Comparison of ENCODE assay signal across 36 mouse cellular contexts in genomic region chr1:169900771-169901336, GRCm38 (mm10). TPM values are rescaled to one million over a fixed set of nuclear protein-coding genes. Genes with fewer than 3 reads are reported as not detected.
DNase-seq lines count a peak whose midpoint lies in the region; ATAC-seq lines count a peak whose summit lies in the region.
"Had no signal": no experiment of that assay in that cellular context is flagged by ENCODE, and none has a peak within 500 bp of the region (broad histone marks: within the 10 kb centered on the region; RNA-seq: fewer than 3 reads in every experiment).

No protein-coding gene starts in this region.

- H3K27me3 ChIP-seq in heart, embryonic 16.5 days (ENCODE audit: control insufficient read depth, insufficient read depth, low read length) = no peaks in the 10 kb centered on the region
- H3K27me3 ChIP-seq: hindbrain, embryonic 15.5 days; kidney, embryonic 15.5 days; limb, embryonic 15.5 days; liver, embryonic 13.5 days; megakaryocyte, embryonic 14.5 days; midbrain, embryonic 13.5 days; neural tube, embryonic 13.5 days had no signal

- ATAC-seq in heart, embryonic 16.5 days (replicated peaks; ENCODE audit: extremely low read depth, insufficient read depth, low FRiP score) = no peak; the same call in 1 of the 2 replicates
- ATAC-seq: forebrain, embryonic 16.5 days; inflammation-experienced regulatory T-cells, adult 6 months; lung, postnatal 0 days; midbrain, embryonic 13.5 days; Patski had no signal

- H3K9me3 ChIP-seq in heart, embryonic 16.5 days (replicated peaks; ENCODE audit: control insufficient read depth, low read length) = no peaks in the 10 kb centered on the region
- H3K9me3 ChIP-seq: G1E; hindbrain, embryonic 10.5 days; hindbrain, embryonic 15.5 days; kidney, embryonic 15.5 days; limb, embryonic 10.5 days; limb, embryonic 15.5 days; liver, embryonic 13.5 days; midbrain, embryonic 13.5 days; neural tube, embryonic 13.5 days had no signal

- intact Hi-C loops in gastrocnemius, postnatal 36 days (cut with DNase I) = no loop called here
- intact Hi-C loops in heart, postnatal 36 days (cut with DNase I) = no loop called here

- H3K9ac ChIP-seq in heart, embryonic 16.5 days (ENCODE audit: low read length) = no peak overlapping the region
- H3K9ac ChIP-seq: hindbrain, embryonic 15.5 days; kidney, embryonic 15.5 days; limb, embryonic 15.5 days; liver, embryonic 13.5 days; midbrain, embryonic 13.5 days; neural tube, embryonic 13.5 days had no signal

- H3K27ac ChIP-seq in heart, embryonic 16.5 days (ENCODE audit: low read length) = peak overlapping the region; percentile 71
- H3K27ac ChIP-seq: hindbrain, embryonic 10.5 days; hindbrain, embryonic 15.5 days; kidney, embryonic 15.5 days; layer of hippocampus, adult 2 months; limb, embryonic 10.5 days; limb, embryonic 15.5 days; liver, embryonic 13.5 days; midbrain, embryonic 13.5 days; neural tube, embryonic 13.5 days had no signal

- H3K4me2 ChIP-seq in heart, embryonic 16.5 days (ENCODE audit: low read depth, low read length) = no peak overlapping the region
- H3K4me2 ChIP-seq: hindbrain, embryonic 15.5 days; kidney, embryonic 15.5 days; limb, embryonic 15.5 days; liver, embryonic 13.5 days; midbrain, embryonic 13.5 days; neural tube, embryonic 13.5 days had no signal

- peaks cover 13% of the 10 kb centered on the region for H3K4me1 ChIP-seq in heart, embryonic 16.5 days (ENCODE audit: control insufficient read depth, insufficient read depth, low read length)
- H3K4me1 ChIP-seq: hindbrain, embryonic 10.5 days; hindbrain, embryonic 15.5 days; kidney, embryonic 15.5 days; limb, embryonic 10.5 days; limb, embryonic 15.5 days; liver, embryonic 13.5 days; megakaryocyte, embryonic 14.5 days; midbrain, embryonic 13.5 days; neural tube, embryonic 13.5 days had no signal

- H3K4me3 ChIP-seq in heart, embryonic 16.5 days (ENCODE audit: low read length) = no peak overlapping the region
- H3K4me3 ChIP-seq: erythroblast, embryonic 14.5 days; hindbrain, embryonic 10.5 days; hindbrain, embryonic 15.5 days; kidney, embryonic 15.5 days; layer of hippocampus, adult 2 months; limb, embryonic 10.5 days; limb, embryonic 15.5 days; liver, embryonic 13.5 days; megakaryocyte, embryonic 14.5 days; midbrain, embryonic 13.5 days; neural tube, embryonic 13.5 days had no signal

- no peaks in the 10 kb centered on the region for H3K36me3 ChIP-seq in heart, embryonic 16.5 days (ENCODE audit: control insufficient read depth, insufficient read depth)
- H3K36me3 ChIP-seq: G1E; hindbrain, embryonic 10.5 days; hindbrain, embryonic 15.5 days; kidney, embryonic 15.5 days; limb, embryonic 10.5 days; limb, embryonic 15.5 days; liver, embryonic 13.5 days; midbrain, embryonic 13.5 days; neural tube, embryonic 13.5 days had no signal

- peak; percentile 54 for DNase-seq in gastrocnemius, adult 18-20 months (ENCODE audit: low spot score)
- no peak for DNase-seq in gastrocnemius, postnatal 36 days
- peak; percentile 33 to 47 for DNase-seq in heart, adult 9 months (ENCODE audit: low spot score in 2 of 2)
- no peak for DNase-seq in heart, postnatal 36 days
- peak; percentile 56 for DNase-seq in MN1 (ENCODE audit: low spot score)
- no peak for DNase-seq in cerebellum, adult 9-10 months
- DNase-seq in layer of hippocampus, postnatal 10 days (ENCODE audit: low spot score in 2 of 2) = no peak
- DNase-seq: adrenal gland, postnatal 14 days; cerebellum, adult 11-12 months; cerebellum, postnatal 10 days; gastrocnemius, postnatal 25 days; kidney, adult 11 months; kidney, postnatal 36 days; liver, embryonic 13.5 days; lung, adult 18-20 months; lung, postnatal 4 days; right cerebral cortex, postnatal 14 days had no signal

- 66% methylated on average over 3 of the region's 3 CpGs for WGBS in heart, embryonic 16.5 days

RNA-seq across cellular contexts. Expression of gene Ccdc190, which starts 27.6 kb away (rescaled TPM):
- total RNA-seq in gastrocnemius, adult 18-20 months (2021) = not detected
- total RNA-seq in gastrocnemius, postnatal 36 days (2021) = not detected
- total RNA-seq in heart, postnatal 36 days (2021) = not detected
- 0.13 TPM in 1 of 2 replicates, not detected in the other for polyA plus RNA-seq in heart, embryonic 16.5 days (2015; fragmentation: Nextera tagmentation; extraction: Ambion mirVana)
- 10 to 100 TPM; 14.5 to 15.3 TPM for total RNA-seq in layer of hippocampus, postnatal 10 days (2021)
- total RNA-seq: adrenal gland, postnatal 14 days; common myeloid progenitor, adult 5-6 weeks; G1E; gastrocnemius, postnatal 25 days had no signal
- polyA plus RNA-seq: erythroblast, embryonic 14.5 days; G1E; hindbrain, embryonic 10.5 days; inflammation-experienced regulatory T-cells, adult 6 months; kidney, embryonic 15.5 days; limb, embryonic 10.5 days; liver, embryonic 13.5 days; lung, postnatal 0 days; small intestine, adult 2 months; stomach, embryonic 14.5 days had no signal

Comparison
In these comparisons a context has a peak if more than half of its experiments do, and no peak if none do; other contexts are left out.
1. DNase-seq: peak in gastrocnemius, adult 18-20 months (single experiment), heart, adult 9 months (2 of 2) and MN1 (single experiment); none in gastrocnemius, postnatal 36 days (0 of 2), heart, postnatal 36 days (0 of 2), cerebellum, adult 9-10 months (single experiment) and layer of hippocampus, postnatal 10 days (0 of 2).
2. RNA of gene Ccdc190, which starts 27.6 kb away (total RNA-seq): 14.5 to 15.3 TPM in layer of hippocampus, postnatal 10 days; not detected in heart, postnatal 36 days, not detected in gastrocnemius, adult 18-20 months and not detected in gastrocnemius, postnatal 36 days; every median in the first group is over 10 times any median in the second.